Mouse (Mus musculus) erythroblast, adult 5-6 weeks (primary cell): Measurements from ENCODE around the gene Samm50. TPM values are rescaled to one million over a fixed set of nuclear protein-coding genes. Genes with fewer than 3 reads are reported as not detected.

ENCODE experiments used
- ATAC-seq: replicated peaks from 2 replicates; pipeline ENCODE4 v1.8.0; 2016; ENCODE audit warnings: moderate number of reproducible peaks, mild to moderate bottlenecking, moderate TSS enrichment, inconsistent platforms; ENCODE audit not compliant: poor library complexity, low FRiP score, severe bottlenecking
- total RNA-seq, 2 experiments: library from RNA; stranded (forward) in 1 of 2; stranded (reverse) in 1 of 2; fragments of 150-400 nt in 1 of 2; fragments of 200-764, 138-1000 nt in 1 of 2; gene quantifications; 2 replicates each; pipeline versions ENCODE4 v1.2.3 to v1.2.4; 2015 to 2017; ENCODE audit warnings: low replicate concordance in 2 of 2

Gene Samm50
- total RNA-seq, 2 experiments from 2014 or later, result 7.0 to 9.6 TPM

DNA sequence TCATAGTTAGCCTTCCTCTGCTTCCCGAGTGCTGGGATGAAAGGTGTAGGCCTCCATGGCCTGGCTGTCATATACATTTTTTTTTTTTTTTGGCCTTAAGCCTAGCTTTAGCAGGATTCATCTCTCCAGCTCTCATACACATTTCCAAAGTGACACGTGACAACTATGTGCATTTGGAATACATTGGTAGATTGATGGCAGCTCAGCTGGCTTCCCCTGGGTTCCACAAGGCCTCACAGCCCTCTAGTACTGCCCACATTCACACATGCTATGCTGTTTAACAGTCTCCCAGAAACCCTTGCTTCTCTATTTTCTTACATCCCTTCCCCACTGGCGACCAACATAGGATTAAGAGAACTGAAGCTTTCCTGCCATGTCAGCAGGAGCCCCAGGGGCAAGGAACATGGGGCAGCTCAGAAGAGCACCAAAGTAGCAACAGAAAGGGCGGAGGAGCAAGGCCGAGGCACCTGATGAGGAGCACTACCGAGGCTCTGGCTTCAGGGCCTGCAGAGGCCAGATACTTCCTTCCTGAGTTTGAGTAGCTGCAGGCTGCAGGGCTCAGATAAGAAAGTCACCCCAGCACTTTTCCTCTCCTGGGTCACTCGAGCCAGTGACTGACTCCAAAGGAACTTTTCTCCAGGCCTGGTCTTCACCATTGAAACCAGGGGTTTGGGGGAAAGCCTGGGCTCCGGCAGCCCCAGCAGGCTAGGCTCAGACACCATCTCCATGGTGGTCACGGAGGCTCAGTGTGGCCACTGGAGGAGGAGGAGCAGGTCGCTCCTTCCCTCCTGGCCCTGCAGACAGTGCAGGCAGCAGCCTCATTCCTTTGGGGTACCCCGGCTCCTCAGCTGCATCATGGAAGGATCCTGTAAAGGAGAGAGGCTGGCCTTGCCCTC is 17.7 kb downstream of the Samm50 start:
- ATAC-seq, result peak; percentile 86

DNA sequence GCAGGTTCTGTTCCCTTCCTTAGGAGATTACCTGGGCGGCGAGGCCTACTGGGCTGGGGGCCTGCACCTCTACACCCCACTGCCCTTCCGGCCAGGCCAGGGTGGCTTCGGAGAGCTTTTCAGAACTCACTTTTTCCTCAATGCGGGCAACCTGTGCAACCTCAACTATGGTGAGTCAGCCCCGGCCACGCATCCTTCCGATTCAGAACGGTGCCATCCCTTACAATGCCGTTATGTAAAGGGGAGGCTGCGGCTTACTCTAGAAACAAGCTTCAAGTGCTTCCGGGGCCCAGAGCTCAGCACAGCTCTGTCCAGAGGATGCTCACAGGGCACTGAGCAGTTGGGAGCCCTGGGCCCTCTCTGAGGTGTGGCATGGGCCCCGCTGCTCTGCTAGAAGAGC is 18.4 kb downstream of the Samm50 start:
- ATAC-seq, result peak; percentile 3; the same call in 1 of the 2 replicates

DNA sequence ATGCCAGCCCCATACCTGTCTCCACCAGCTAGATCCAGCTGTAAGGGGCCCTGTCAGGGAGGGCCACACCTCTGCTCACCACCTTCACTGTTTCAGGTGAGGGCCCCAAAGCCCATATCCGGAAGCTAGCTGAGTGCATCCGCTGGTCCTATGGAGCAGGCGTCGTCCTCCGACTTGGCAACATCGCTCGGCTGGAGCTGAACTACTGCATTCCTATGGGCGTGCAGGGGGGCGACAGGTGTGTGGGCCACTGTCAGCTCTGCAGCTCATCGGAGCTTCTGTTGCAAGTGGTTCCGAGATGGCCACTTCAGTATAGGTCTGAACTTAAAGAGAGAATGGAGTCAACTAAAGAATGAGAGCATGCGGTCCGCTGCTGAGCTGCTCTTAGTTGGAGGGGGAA is 18.9 kb downstream of the Samm50 start:
- ATAC-seq, result no peak

DNA sequence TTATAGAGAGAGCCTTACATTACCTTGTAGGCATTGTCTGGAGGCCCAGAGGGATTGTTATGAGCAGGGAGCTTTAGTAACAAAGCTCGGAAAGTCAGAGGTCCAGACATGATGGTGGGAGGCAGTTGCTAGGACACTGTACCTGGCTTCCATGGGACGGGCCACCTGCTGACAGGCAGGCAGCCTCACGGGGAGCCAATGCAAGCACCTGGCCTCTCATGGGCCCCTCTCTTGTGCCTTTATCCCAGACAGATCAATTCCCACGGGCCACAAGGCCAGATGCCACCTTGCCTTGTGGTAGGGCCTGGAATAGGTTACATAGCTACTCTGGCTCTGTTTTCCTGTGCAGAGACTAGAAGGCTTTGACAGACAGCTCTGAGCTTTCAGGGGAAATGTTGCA is 19.5 kb downstream of the Samm50 start:
- no peak for ATAC-seq

DNA sequence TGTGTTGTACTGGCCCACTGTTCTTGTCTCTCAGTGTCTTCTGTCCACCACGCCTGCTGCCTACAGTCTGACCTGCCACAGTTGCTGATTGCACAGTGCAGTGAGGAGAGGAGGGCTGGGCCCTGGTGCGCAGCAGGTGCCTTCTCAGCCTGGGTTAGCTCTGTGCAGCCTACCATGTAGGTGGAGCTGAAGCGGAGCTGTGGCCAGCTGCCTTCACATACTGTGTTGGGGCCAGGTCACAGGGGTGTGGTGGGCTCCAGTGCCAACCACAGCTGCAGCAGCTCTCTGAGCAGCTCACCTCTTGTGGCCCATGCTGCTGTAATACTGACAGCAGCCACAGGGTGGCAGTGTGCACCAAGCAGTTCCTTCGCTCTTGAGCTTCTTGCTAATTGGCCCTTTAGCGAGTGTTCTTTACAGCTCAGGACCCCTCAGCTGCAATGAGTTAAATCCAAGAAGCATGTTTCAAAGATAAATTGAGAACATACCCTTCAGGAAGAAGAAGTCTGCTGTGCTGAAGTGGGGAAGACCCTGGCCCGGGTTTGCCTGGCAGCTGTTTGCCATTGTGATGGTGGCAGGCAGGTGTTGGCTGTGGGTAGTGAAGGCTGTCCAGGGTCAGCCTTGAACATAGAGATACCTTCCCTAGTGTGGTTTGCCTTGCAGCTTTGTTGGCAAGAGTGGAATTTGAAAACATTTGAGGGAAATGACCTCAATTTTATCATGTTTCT is 20.2 kb downstream of the Samm50 start:
- peak; percentile 53 for ATAC-seq

DNA sequence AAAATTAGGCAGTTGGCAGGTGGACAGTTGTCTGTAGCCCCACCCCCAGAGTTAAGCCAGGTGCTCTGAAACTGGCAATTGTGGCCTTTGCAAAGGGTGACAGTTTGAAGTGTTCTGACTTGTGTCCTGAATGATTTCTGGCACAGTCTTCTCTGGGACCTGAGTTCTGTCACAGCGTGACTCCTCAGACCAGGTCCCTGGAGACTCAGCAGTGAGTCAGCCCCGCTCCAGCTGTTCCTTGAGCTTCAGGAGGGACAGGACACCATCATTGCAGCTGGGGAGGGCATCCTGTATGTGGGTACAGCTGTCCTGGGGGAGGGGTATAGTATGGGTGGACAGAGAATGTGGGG is 20.7 kb downstream of the Samm50 start:
- no peak for ATAC-seq

DNA sequence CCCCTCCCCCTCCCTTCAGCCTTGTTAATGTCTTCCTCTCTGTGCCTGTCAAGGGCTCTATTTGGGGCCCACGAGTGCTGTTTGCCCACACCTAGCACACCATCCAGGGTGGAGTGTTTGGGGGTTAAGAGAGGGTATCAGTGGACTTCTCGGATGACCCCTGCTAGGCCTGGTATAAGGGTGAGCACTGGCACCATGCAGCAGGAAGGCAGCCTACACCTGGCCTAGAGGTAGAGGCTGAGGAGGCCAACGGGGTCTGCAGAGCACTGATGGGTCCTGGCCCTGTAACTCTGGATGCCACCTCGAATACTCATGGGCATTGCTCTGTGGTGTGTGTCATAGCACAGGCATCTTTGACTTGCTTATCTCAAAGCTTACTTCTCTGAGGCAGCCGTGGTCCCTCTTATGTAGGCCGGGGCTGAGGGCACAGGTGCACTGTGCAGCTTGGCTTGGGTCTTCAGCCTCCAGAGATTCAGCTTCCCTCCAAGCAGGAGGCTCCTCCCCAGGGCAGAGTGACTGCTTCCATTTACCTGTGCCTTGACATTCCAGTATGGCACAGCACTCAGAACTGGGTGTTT is 21.2 kb downstream of the Samm50 start:
- no peak for ATAC-seq

DNA sequence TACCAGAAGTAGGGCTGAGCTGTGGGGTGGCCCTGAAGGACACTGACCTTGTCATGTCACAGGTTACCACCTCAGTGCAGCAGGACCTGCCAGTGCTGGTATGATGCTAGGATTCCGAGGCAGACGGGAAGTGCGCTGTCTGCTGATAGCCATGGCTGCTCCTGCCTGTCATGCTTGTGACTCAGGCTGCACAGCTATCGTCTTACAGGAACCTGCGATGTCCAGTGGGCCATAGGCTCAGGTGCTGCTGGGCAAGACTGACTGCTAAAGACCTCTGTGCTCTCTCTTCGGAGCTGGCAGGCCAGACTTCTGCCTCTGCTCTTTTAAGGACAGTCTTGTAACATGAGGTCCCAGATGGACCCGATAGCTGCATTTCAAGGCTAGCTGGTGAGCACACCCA is 22.4 kb downstream of the Samm50 start:
- ATAC-seq, result no peak

DNA sequence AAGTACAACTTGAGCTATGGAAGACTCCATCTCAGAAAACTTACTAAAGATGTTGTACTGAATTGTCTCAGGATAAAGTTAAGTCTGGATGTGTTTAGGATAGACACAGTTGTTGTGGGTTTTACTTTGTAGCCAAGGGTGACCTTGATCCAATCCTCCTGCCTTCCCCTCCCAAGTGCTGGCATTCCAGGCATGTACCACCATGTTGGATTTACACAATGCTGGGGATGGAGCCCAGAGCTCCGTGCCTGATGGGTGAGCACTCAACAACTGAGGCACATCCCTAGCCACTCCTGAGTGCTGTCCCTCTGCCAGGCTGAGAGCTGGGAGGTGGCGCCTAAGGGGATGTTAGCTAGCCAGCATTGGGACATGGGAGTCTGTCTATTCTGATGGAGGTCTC is 23.2 kb downstream of the Samm50 start:
- ATAC-seq, result no peak

DNA sequence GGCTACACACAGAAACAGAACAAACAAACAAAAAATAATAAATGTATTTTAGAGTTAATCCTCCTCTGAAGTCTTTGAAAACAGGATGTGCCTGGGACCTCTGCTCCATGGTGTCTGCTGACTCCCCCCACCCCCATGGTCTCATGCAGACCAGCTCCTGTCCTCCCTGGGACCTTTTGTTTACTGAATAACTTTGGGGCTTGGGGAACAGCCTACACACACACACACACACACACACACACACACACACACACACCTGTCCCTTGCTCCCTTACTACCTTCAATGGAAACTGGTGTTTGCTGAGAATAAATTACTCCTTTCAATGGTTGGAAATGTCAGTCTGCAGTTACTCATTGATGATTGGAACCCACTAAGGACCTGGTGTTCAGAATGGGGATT is 24.0 kb downstream of the Samm50 start:
- no peak for ATAC-seq

DNA sequence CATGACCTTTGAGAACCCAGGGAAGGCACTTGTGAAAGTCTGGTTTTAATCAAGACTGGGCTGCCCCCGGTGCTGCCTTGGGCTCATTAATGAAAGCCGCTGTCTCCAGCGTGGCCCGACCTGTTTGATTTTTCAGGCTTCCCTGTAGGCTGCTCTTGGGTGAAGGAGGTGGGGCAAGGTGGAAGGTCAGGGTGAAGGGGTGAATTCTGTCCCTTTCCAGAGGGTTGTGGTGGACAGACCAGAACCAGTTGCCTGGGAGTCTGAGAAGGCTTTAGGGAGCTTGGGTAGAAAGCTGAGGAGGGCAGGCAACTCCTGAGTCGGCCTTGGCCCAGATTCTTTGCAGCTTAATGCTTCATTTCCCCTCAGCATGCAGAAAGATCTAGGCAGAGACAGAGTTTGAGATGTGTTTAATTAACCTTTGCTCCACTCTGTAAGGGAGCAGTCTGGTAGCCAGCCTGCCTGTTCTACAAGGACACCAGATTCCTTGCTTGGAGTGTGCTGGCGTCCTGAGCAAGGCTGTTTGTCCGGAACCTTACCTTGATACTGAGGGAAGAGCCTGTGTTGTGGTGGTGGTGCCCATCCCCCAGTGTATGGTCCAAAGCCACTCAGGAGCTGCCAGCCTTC is 24.5 kb downstream of the Samm50 start:
- no peak for ATAC-seq

DNA sequence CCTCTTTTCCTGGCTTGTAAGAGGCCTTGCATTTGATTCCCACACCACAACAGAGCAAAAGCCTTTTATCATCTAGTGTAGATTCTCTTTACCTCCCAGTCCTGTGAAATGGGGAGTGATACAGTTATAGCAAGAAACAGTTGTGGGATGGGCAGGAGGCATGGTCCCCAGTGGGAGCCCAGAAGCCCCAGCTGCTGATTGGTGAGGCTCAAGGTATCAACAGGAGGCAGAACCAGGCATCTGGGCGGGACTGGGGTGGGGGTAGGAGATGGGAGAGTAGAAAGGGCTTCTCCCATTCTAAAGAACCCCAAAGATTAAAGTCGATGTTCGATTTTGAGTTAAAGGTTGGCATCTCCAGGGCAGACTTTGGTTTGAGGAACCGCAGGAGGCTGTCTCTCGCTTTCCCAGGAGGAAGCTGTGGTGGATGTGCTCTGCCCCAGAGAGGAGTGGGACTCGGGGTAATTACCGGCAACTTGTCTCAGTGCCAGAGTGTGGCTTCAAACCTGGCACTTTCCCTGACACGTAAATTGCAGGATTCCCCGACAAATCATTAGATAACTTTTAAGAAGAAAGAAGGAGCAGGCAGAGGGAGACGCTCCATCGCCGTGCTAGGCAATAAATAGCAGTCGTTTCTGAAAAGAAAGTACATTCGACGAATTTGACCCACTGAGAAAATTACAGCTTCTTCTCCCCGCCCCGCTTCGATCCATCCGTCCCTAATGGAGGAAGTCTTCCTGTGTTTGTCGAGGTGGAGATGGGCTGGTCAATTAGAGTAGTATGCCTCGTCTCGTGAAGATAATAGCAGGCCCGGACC is 26.1 kb downstream of the Samm50 start:
- ATAC-seq, result no peak

DNA sequence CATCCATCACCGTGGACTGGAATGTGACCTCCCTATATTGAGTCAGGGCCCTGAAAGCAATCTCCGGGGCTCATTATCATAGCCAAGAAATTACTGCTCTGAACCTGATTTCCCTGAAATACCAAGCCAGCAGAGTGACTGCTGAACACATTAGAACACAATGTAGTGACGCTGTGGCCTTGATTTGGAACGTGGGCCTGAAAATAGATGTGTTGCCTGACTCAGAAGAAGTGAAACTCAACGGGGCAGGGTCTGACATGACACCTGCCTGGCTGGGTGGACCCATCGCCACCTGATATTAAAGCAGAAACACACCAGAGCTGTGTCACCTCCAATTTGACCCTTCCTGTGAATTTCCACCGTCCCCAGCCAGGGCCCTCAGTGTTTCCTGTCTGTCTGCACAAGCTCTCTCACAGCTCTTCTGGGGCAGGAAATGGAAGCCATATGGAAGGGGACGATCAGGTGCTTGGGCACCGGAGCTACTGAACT is 26.8 kb downstream of the Samm50 start:
- no peak for ATAC-seq

DNA sequence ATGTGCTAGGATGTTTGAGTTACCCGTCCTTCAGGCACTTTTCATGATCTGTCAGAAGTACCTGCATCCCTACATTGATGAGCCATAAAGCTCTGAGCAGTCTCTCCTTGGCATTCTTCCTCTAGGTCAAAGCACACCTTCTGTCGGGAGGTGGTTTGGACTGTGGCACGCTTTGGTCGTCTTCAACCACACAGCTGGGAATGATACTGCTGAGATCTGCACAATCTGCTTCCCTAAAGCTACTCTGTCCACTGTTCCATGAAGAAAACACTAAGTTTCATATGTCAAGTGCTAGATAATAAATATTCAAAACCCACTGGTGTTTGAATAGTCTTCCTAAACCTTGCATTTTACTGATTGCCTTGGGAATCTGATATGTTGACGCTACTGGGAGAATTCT is 29.5 kb downstream of the Samm50 start:
- no peak for ATAC-seq

DNA sequence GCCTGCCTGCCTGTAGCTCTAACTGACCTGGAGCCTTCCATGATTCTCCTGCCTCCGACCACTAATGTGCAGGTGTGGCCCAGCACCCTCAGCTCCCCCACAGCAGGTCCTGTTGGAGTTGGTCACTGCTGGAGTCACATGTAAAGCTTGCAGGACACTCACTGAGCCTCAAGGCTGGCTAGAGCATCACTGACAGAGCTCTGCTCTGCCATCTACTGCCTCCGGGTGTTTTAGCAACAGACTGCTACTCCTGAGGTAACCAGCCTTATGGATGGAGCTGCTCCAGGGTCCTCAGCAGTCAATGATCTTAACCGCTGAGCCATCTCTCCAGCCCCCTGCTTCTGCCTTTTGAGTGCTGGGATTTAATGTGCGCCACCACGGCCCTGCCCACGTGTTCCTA is 31.4 kb downstream of the Samm50 start:
- no peak for ATAC-seq

DNA sequence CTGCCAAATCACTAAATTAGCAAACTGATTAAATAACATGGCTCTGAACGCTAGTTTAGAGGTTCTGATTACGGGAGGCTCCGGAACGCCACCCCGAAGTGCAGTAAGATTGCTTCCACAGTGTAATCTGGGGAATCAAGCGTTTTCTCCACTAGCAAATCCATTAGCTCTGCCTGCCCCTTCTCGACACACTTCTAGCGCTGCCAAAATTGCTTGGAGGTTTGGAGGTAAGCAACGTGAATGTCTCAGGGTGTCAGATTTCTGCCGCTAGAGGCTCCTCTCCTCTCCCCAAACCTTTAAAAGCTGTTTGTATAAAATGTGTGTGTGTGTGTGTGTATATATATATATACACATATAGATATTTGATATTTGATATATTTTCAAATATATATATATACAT is 32.7 kb downstream of the Samm50 start:
- no peak for ATAC-seq

DNA sequence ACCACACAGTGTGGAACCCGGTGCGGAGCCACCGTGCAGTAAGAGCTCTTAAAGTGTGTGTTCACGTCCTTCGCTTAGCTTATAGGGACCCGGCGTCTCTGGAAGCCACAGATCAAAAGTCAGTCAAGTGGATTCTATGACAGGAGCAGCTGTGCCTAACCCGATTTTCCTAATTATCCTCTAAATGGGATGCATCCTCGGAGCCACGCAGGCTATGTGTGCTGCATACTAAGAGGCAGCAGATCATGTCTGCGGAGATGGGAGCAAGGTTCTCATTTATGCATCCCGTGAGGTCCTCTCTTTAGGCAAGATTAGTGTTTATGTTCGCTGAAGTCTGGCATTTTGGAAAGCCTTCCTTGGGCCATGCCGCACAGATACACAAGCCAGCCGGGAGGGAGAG is 34.9 kb downstream of the Samm50 start:
- no peak for ATAC-seq

DNA sequence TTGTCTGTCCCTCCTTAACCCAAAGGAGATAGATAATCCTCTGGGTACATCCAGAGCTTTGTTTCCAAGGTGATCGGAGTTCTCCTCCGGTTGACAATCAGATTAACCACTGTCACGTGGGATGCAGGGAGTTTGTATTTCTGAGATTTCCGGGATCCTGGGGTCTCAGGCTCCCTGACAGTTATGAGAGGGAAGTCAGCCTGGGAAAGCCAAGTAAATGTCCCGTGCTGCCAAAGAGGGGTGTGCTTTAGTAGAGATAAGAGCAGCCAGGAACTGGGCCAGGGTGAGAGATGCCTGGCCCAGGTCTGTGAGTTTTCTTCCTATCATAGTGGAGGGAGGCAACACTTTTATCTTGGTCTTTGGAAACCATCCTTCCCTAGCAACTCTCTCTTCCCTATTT is 38.6 kb downstream of the Samm50 start:
- peak; percentile 65 for ATAC-seq

DNA sequence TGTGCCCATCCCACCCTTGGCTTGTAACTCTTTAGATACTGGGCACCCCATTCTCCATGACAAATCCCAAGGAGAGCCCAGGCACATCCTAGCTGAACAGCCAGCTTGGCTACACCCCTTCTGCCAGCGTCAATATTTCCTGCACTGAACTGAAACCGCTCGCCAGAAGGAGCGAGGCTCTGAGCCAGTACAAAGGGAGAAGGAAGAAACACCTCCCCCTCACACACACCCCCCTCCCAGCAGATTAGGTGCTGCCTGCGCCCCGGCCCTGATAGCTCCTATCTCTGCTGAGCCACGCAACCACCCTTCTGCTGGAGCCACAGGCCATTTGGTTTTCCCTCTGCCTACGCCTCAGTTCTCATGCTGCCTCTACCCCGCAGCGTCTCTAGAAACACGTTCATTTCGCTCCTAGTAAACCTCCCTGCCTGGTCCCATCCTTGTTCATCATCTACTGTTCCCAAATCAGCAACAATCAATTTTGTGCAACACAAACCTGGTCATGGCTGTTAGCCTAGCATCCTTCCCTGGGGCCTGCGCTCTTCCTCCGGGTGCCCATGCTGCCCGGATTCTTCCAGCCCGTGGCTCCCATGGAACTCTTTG is 39.2 kb downstream of the Samm50 start:
- peak; percentile 85 for ATAC-seq
